Mouse (Mus musculus): ENCODE results near the gene Wnt10a.

DNA sequence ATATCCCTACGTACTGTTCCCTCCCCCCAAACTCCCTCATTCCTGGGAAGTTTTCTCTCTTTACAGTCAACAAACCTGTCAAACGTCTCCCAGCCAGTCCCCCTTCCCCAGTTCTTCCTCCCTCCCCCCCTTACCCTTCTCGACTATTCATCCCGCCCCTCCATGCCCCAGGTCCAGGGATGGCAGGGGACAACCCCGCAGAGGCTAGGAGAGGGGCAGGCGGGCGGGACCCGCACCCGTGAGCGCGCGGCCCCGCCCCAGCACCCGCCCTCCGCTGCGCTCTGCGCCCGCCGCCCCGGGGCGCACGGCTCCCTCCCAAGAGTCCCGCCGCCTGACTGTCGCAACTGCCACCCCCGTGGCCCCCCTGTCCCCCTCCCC is 19.9 kb upstream of the Wnt10a start:
- no peak for TF ChIP-seq CTCF (conservative IDR thresholded peaks at IDR 0.05; ENCODE audit: insufficient read depth, insufficient read length, low read depth, low read length)
- no peak for TF ChIP-seq POLR2A (IDR thresholded peaks at IDR 0.05; ENCODE audit: low read depth, low read length)
